Mouse (Mus musculus) CH12.LX (cell line): ENCODE measurements around the gene 2310033P09Rik. TPM values are rescaled to one million over a fixed set of nuclear protein-coding genes. Genes with fewer than 3 reads are reported as not detected.
A peak's percentile ranks its signal among the peaks of the same experiment; 100 is the strongest.

ENCODE experiments used
- DNase-seq: peaks from one replicate; pipeline ENCODE4 v3.0.0-alpha.2; 2013; ENCODE audit errors: extremely low read depth
- H3K27ac ChIP-seq: 2 replicates; pipeline ENCODE4 v1.5.1; 2012; ENCODE audit warnings: low read depth, mild to moderate bottlenecking, control low read depth, moderate library complexity; ENCODE audit not compliant: insufficient read depth
- H3K27me3 ChIP-seq: replicated peaks from 2 replicates; pipeline ENCODE3; 2012; ENCODE audit warnings: inconsistent platforms
- H3K36me3 ChIP-seq, 2 experiments: replicated peaks in 1 of 2; 2 replicates each; pipeline versions ENCODE3 to v1.6.1; 2012; ENCODE audit warnings: inconsistent platforms in 1 of 2, low read length in 1 of 2, mild to moderate bottlenecking in 1 of 2, mixed read lengths in 1 of 2, moderate library complexity in 1 of 2; ENCODE audit not compliant: control insufficient read depth in 1 of 2, insufficient read depth in 1 of 2
- H3K4me1 ChIP-seq, 2 experiments: 2 replicates each; pipeline ENCODE4 v1.6.1; 2012; ENCODE audit warnings: inconsistent platforms in 1 of 2, moderate library complexity in 1 of 2; ENCODE audit not compliant: insufficient read depth in 2 of 2, control insufficient read depth in 1 of 2
- H3K4me2 ChIP-seq: 2 replicates; pipeline ENCODE4 v1.6.1; 2012; ENCODE audit warnings: low read depth, mild to moderate bottlenecking, control low read depth; ENCODE audit not compliant: poor library complexity, insufficient read depth, severe bottlenecking
- H3K4me3 ChIP-seq, 3 experiments: fragments of 150-350 bp in 1 of 3; sonication (generic) in 1 of 3; replicated peaks in 1 of 3; 2 replicates each; pipeline versions ENCODE3 to v1.5.1; 2011 to 2012; ENCODE audit warnings: low read depth in 2 of 3, low read length in 2 of 3, mild to moderate bottlenecking in 2 of 3, moderate library complexity in 2 of 3, control low read depth in 1 of 3, improper control_type of control experiment in 1 of 3, inconsistent platforms in 1 of 3, mixed read lengths in 1 of 3; ENCODE audit not compliant: poor library complexity in 1 of 3
- H3K79me2 ChIP-seq: replicated peaks from 2 replicates; pipeline ENCODE4 v1.6.1; 2012; ENCODE audit warnings: mild to moderate bottlenecking, moderate library complexity; ENCODE audit not compliant: control insufficient read depth, poor library complexity, insufficient read depth, severe bottlenecking; ENCODE audit errors: extremely low read depth
- H3K9ac ChIP-seq: 2 replicates; pipeline ENCODE4 v1.6.1; 2012; ENCODE audit warnings: low read depth, mild to moderate bottlenecking, control low read depth, moderate library complexity; ENCODE audit not compliant: insufficient read depth
- H3K9me3 ChIP-seq: replicated peaks from 2 replicates; pipeline ENCODE3; 2012; ENCODE audit warnings: low read length, inconsistent platforms, mixed read lengths
- BHLHE40 ChIP-seq: IDR thresholded peaks from 2 replicates; pipeline ENCODE4 v1.6.1; 2011; ENCODE audit warnings: mild to moderate bottlenecking, low read depth, low read length, improper control_type of control experiment
- CHD1 ChIP-seq: IDR thresholded peaks from 2 replicates; pipeline ENCODE4 v1.6.1; 2012; ENCODE audit warnings: low read depth, low read length, improper control_type of control experiment, inconsistent platforms
- CHD2 ChIP-seq: IDR thresholded peaks from 2 replicates; pipeline ENCODE4 v1.6.1; 2011; ENCODE audit warnings: low read length, improper control_type of control experiment
- CTCF ChIP-seq, 2 experiments: IDR thresholded peaks in 1 of 2; conservative IDR thresholded peaks in 1 of 2; 2 replicates each; pipeline ENCODE4 v1.5.1; 2011 to 2012; ENCODE audit warnings: low read depth in 2 of 2, low read length in 2 of 2, improper control_type of control experiment in 1 of 2, inconsistent platforms in 1 of 2, mild to moderate bottlenecking in 1 of 2, moderate library complexity in 1 of 2
- E2F4 ChIP-seq: IDR thresholded peaks from 2 replicates; pipeline ENCODE4 v1.6.1; 2011; ENCODE audit warnings: low read depth, low read length, improper control_type of control experiment; ENCODE audit not compliant: insufficient replicate concordance
- ELF1 ChIP-seq: IDR thresholded peaks from 2 replicates; pipeline ENCODE4 v1.6.1; 2014; ENCODE audit warnings: low read depth, mild to moderate bottlenecking, inconsistent platforms, low read length, improper control_type of control experiment
- EP300 ChIP-seq: IDR thresholded peaks from 2 replicates; pipeline ENCODE4 v1.6.1; 2011; ENCODE audit warnings: low read length, improper control_type of control experiment
- ETS1 ChIP-seq: conservative IDR thresholded peaks from 2 replicates; pipeline ENCODE4 v1.6.1; 2012; ENCODE audit warnings: low read depth, mild to moderate bottlenecking, inconsistent platforms, low read length, improper control_type of control experiment, moderate library complexity
- GABPA ChIP-seq: IDR thresholded peaks from 2 replicates; pipeline ENCODE4 v1.6.1; 2012; ENCODE audit warnings: low read depth, low read length, improper control_type of control experiment, inconsistent platforms; ENCODE audit not compliant: insufficient replicate concordance
- HCFC1 ChIP-seq: IDR thresholded peaks from 2 replicates; pipeline ENCODE4 v1.6.1; 2012; ENCODE audit warnings: low read depth, mild to moderate bottlenecking, inconsistent platforms, low read length, improper control_type of control experiment
- IRF4 ChIP-seq: IDR thresholded peaks from 2 replicates; pipeline ENCODE4 v1.6.1; 2014; ENCODE audit warnings: low read depth, mild to moderate bottlenecking, inconsistent platforms, low read length, improper control_type of control experiment
- JUN ChIP-seq: IDR thresholded peaks from 2 replicates; pipeline ENCODE4 v1.6.1; 2011; ENCODE audit warnings: low read depth, mild to moderate bottlenecking, low read length, improper control_type of control experiment, moderate library complexity; ENCODE audit not compliant: insufficient read depth
- JUND ChIP-seq: conservative IDR thresholded peaks from 2 replicates; pipeline ENCODE4 v1.6.1; 2011; ENCODE audit warnings: low read depth, low read length, improper control_type of control experiment
- KAT2A ChIP-seq: IDR thresholded peaks from 2 replicates; pipeline ENCODE4 v1.6.1; 2012; ENCODE audit warnings: low read length, improper control_type of control experiment, inconsistent platforms; ENCODE audit not compliant: insufficient replicate concordance
- MAFK ChIP-seq: IDR thresholded peaks from 2 replicates; pipeline ENCODE4 v1.6.1; 2011; ENCODE audit warnings: low read length, improper control_type of control experiment; ENCODE audit not compliant: insufficient replicate concordance
- MAX ChIP-seq: IDR thresholded peaks from 2 replicates; pipeline ENCODE4 v1.6.1; 2011; ENCODE audit warnings: low read length, improper control_type of control experiment
- MAZ ChIP-seq: IDR thresholded peaks from 2 replicates; pipeline ENCODE4 v1.6.1; 2012; ENCODE audit warnings: low read depth, mild to moderate bottlenecking, inconsistent platforms, low read length, improper control_type of control experiment, moderate library complexity
- MEF2A ChIP-seq: IDR thresholded peaks from 2 replicates; pipeline ENCODE4 v1.6.1; 2014; ENCODE audit warnings: low read depth, mild to moderate bottlenecking, inconsistent platforms, low read length, improper control_type of control experiment, borderline replicate concordance
- MXI1 ChIP-seq: IDR thresholded peaks from 2 replicates; pipeline ENCODE4 v1.6.1; 2011; ENCODE audit warnings: mild to moderate bottlenecking, low read depth, low read length, improper control_type of control experiment
- MYC ChIP-seq: IDR thresholded peaks from 2 replicates; pipeline ENCODE4 v1.6.1; 2011; ENCODE audit warnings: low read depth, mild to moderate bottlenecking, improper control_type of control experiment, low read length
- NELFE ChIP-seq: IDR thresholded peaks from 2 replicates; pipeline ENCODE4 v1.6.1; 2011; ENCODE audit warnings: low read depth, low read length, improper control_type of control experiment
- NRF1 ChIP-seq: IDR thresholded peaks from 2 replicates; pipeline ENCODE4 v1.6.1; 2014; ENCODE audit warnings: low read depth, mild to moderate bottlenecking, inconsistent platforms, low read length, improper control_type of control experiment, moderate library complexity
- PAX5 ChIP-seq: IDR thresholded peaks from 2 replicates; pipeline ENCODE4 v1.6.1; 2012; ENCODE audit warnings: low read length, inconsistent platforms, mixed read lengths
- POLR2A ChIP-seq: IDR thresholded peaks from 2 replicates; pipeline ENCODE4 v1.6.1; 2011; ENCODE audit warnings: low read depth, mild to moderate bottlenecking, improper control_type of control experiment, low read length
- POLR2AphosphoS2 ChIP-seq: IDR thresholded peaks from 2 replicates; pipeline ENCODE4 v1.6.1; 2011; ENCODE audit warnings: low read depth, low read length, improper control_type of control experiment
- RAD21 ChIP-seq: IDR thresholded peaks from 2 replicates; pipeline ENCODE4 v1.6.1; 2011; ENCODE audit warnings: low read depth, mild to moderate bottlenecking, low read length, improper control_type of control experiment, moderate library complexity
- RCOR1 ChIP-seq: conservative IDR thresholded peaks from 2 replicates; pipeline ENCODE4 v1.6.1; 2012; ENCODE audit warnings: low read depth, mild to moderate bottlenecking, inconsistent platforms, low read length, improper control_type of control experiment
- SIN3A ChIP-seq: IDR thresholded peaks from 2 replicates; pipeline ENCODE4 v1.6.1; 2012; ENCODE audit warnings: low read length, improper control_type of control experiment, inconsistent platforms
- SMC3 ChIP-seq: IDR thresholded peaks from 2 replicates; pipeline ENCODE4 v1.6.1; 2011; ENCODE audit warnings: low read depth, low read length, improper control_type of control experiment
- TBP ChIP-seq: conservative IDR thresholded peaks from 2 replicates; pipeline ENCODE4 v1.6.1; 2011; ENCODE audit warnings: low read depth, low read length, improper control_type of control experiment
- TCF12 ChIP-seq: IDR thresholded peaks from 2 replicates; pipeline ENCODE4 v1.6.1; 2014; ENCODE audit warnings: low read depth, mild to moderate bottlenecking, inconsistent platforms, low read length, improper control_type of control experiment
- UBTF ChIP-seq: IDR thresholded peaks from 2 replicates; pipeline ENCODE4 v1.6.1; 2012; ENCODE audit warnings: low read depth, mild to moderate bottlenecking, inconsistent platforms, low read length, improper control_type of control experiment, moderate library complexity
- USF2 ChIP-seq: conservative IDR thresholded peaks from 2 replicates; pipeline ENCODE4 v1.6.1; 2011; ENCODE audit warnings: low read depth, low read length, improper control_type of control experiment
- ZC3H11A ChIP-seq: IDR thresholded peaks from 2 replicates; pipeline ENCODE4 v1.6.1; 2012; ENCODE audit warnings: low read depth, mild to moderate bottlenecking, inconsistent platforms, low read length, improper control_type of control experiment
- ZKSCAN1 ChIP-seq: IDR thresholded peaks from 2 replicates; pipeline ENCODE4 v1.6.1; 2012; ENCODE audit warnings: low read depth, inconsistent platforms, low read length, improper control_type of control experiment, borderline replicate concordance
- ZMIZ1 ChIP-seq: IDR thresholded peaks from 2 replicates; pipeline ENCODE4 v1.6.1; 2012; ENCODE audit warnings: low read depth, mild to moderate bottlenecking, inconsistent platforms, low read length, improper control_type of control experiment
- ZNF384 ChIP-seq: IDR thresholded peaks from 2 replicates; pipeline ENCODE4 v1.6.1; 2012; ENCODE audit warnings: low read depth, low read length, improper control_type of control experiment, inconsistent platforms
- dilution Hi-C: fragments of 300-500 bp; cut with MboI; formaldehyde crosslinking; loops from 2 replicates; pipeline ENCODE4 v1.14.3; 2020; ENCODE audit warnings: low sequenced_read_pairs; ENCODE audit not compliant: extremely low pct_unique_long_range_greater_than_20kb, extremely low pct_ligation_motif_present
- in situ Hi-C: fragments of 300-500 bp; cut with MboI; formaldehyde crosslinking; loops from 3 replicates; pipeline ENCODE4 v1.14.3; 2019; ENCODE audit warnings: low sequenced_read_pairs, low pct_ligation_motif_present, low pct_unique_long_range_greater_than_20kb, mixed read lengths
- polyA plus RNA-seq: library from polyadenylated mRNA; unstranded; fragments of >175 nt; gene quantifications from 2 replicates; pipeline ENCODE4 v1.2.1, GENCODE M21; 2012; ENCODE audit warnings: low read depth; ENCODE audit not compliant: insufficient read length
- total RNA-seq, 2 experiments: library from RNA; depleted of rRNA; stranded (reverse); fragments of 300-350 nt in 1 of 2; fragments of >200 nt in 1 of 2; gene quantifications; 2 replicates each; pipeline ENCODE4 v1.2.3; 2012 to 2014

Gene 2310033P09Rik
- total and polyA plus RNA-seq, 3 experiments = 7.9 to 44.1 (median 15.3) TPM

DNA sequence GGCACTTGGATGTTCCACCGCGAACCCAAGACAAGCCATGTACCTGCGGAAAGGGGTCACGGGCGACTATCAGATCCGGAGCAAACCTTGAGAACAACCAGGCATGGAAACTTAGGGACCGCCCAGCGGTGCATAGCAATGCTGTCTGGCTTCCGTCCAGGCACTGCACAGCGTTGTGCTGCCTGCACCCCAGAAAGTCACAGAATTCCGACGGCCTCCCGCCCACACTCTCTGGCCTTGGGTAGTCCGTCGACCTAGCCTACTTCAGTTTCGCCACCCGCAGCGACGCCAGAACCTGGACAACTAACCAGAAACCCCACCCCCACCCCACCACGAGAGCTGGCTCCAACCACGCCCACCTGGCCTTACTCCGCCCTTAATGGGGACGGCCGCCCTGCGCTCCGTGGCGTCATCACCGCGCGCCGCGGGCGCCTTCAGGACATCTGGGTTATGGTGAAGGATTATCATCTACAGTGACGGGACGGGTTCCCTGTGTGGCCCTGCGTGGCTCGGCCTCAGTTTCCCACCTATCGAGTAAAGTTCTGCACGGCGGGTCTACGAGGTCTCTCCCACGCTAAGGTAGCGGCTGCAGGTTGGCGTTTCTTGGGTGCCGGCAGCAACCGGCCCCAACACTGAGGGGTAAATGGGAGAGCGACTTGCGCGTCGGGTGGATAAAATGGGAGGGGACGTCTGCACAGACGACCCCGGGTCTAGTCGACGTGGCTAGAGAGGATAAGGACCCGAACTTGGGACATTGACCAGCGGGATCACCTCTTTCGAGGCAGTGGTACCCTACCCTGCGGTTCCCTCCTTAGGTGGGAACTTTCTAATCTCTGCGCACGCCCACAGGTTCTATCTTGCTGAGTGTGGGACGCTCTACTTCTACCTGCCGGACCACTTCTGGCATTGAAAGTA, 5.8 kb upstream of the 2310033P09Rik start, which contains the start of gene Mrpl55:
Gene Mrpl55 (plus strand): TSS at position 406 of the 915 bp plus-strand sequence.
- Histone ChIP-seq H3K4me3 (peak within 1 kb of the TSS; percentile 68 to 99 (median 77)), H3K27ac (peak within 1 kb of the TSS; percentile 23; the same call in 1 of the 2 replicates), H3K36me3 (peaks cover 27 to 55% of the 10 kb centered on the region in 2 experiments), H3K9me3 (no peaks in the 10 kb centered on the region), H3K4me1 (peaks cover 4 to 19% of the 10 kb centered on the region in 2 experiments), H3K9ac (peak within 1 kb of the TSS; percentile 67), H3K4me2 (peak within 1 kb of the TSS; percentile 89), H3K27me3 (no peaks in the 10 kb centered on the region), H3K79me2 (peaks cover 6% of the 10 kb centered on the region)
- dilution Hi-C loops = no loop called here
- DNase-seq = peak; percentile 97
- in situ Hi-C loops = loop anchor here (5.0 kb wide), 1 partner anchor 35 kb away; no protein-coding TSS in a partner anchor
- TF ChIP-seq JUN = no peak
- TF ChIP-seq SMC3 = no peak
- peak; percentile 52; the same call in 1 of the 2 replicates for TF ChIP-seq ELF1
- TF ChIP-seq TBP = peak; percentile 80; the same call in 1 of the 2 replicates
- peak; percentile 90 for TF ChIP-seq POLR2A
- no peak for TF ChIP-seq JUND
- TF ChIP-seq MEF2A = peak; percentile 77
- TF ChIP-seq RCOR1 = peak; percentile 15; the same call in 1 of the 2 replicates
- TF ChIP-seq ETS1 = no peak
- TF ChIP-seq CHD1 = peak; percentile 70; the same call in 1 of the 2 replicates
- TF ChIP-seq GABPA = no peak; the same call in 1 of the 2 replicates
- TF ChIP-seq PAX5 = no peak
- peak; percentile 51 for TF ChIP-seq NRF1
- peak; percentile 48; the same call in 1 of the 2 replicates for TF ChIP-seq IRF4
- peak; percentile 89 for TF ChIP-seq NELFE
- TF ChIP-seq KAT2A = peak; percentile 61; the same call in 1 of the 2 replicates
- TF ChIP-seq RAD21 = no peak
- TF ChIP-seq ZNF384 = 0 out of 2 replicates have a peak, but pooled peaks have one; percentile 20
- peak; percentile 17; the same call in 1 of the 2 replicates for TF ChIP-seq EP300
- no peak for TF ChIP-seq MAFK
- peak; percentile 97 for TF ChIP-seq TCF12
- no peak for TF ChIP-seq ZC3H11A
- peak; percentile 92 for TF ChIP-seq MXI1
- TF ChIP-seq E2F4 = no peak
- peak; percentile 99 for TF ChIP-seq SIN3A
- TF ChIP-seq USF2 = no peak
- TF ChIP-seq HCFC1 = peak; percentile 89
- peak; percentile 83; the same call in 1 of the 2 replicates for TF ChIP-seq POLR2AphosphoS2
- peak; percentile 77 for TF ChIP-seq BHLHE40
- TF ChIP-seq MAX = peak; percentile 77
- TF ChIP-seq CTCF (conservative IDR thresholded peaks at IDR 0.05 in 1 of 2, IDR thresholded peaks at IDR 0.05 in 1 of 2; ENCODE audit: low read depth in 2 of 2, low read length in 2 of 2) = no peak
- peak; percentile 28 for TF ChIP-seq MYC
- TF ChIP-seq ZMIZ1 = peak; percentile 83
- TF ChIP-seq UBTF = 0 out of 2 replicates have a peak, but pooled peaks have one; percentile 51
- TF ChIP-seq CHD2 = peak; percentile 88
- peak; percentile 64 for TF ChIP-seq MAZ
- TF ChIP-seq ZKSCAN1 = no peak
